Mouse (Mus musculus) lung, postnatal 36 days (tissue): ENCODE measurements around the gene Ptgis.

Experiments
- DNase-seq: peaks from one replicate; pipeline ENCODE4 v3.0.0; 2022; ENCODE audit warnings: mixed read lengths

Gene Ptgis

DNA sequence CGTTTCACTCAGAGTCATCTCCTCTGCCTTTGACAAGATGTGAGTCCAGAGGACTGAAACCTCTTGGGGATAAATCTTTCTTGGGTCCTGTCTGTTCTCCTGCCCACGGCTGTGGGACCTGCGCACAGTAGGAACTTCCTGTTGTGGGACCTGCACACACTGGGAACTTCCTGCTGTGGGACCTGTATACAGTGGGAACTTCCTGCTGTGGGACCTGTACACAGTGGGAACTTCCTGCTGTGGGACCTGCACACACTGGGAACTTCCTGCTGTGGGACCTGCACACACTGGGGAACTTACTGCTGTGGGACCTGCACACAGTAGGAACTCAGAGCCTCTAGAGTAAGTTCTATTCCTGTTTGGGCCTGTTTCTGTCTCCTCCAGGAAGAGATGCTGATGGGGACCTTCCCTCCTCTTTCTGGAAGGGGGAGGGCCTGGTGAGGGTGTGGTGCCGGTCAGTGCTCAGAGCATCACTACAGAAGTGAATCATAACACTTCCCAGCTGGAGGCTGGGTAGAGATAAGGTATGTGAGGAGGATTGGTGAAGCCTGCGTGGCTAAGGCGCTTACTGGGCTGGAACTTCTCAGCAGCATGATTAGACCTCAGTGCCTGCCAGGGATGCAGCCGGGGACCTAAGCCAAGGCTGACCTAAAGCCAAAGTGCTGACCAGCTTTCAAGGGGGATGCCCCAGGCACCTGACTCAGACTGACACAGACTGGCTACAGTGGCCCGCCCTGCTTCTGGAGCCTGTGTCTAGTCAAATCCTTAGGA is 22.8 kb upstream of the Ptgis start:
- peak; percentile 58 for DNase-seq

DNA sequence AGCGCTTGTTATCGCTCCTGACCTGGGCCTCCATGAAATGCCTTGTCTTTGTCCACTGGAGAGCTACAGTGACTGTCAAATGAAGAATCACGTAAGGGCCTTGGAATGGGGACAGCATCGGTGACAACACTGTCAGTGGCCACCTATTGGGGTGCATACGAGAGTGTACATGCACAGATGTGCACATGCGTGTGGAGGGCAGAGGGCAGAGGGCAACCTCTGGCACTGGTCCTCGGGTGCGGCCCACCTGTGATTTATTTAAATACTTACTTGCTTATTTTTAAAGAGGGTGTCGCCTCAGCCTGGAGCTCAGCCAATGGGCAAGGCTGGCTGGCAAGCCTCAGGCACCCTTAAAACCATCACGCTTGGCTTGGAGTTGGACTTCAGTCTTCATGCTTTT is 22.0 kb upstream of the Ptgis start:
- no peak for DNase-seq

DNA sequence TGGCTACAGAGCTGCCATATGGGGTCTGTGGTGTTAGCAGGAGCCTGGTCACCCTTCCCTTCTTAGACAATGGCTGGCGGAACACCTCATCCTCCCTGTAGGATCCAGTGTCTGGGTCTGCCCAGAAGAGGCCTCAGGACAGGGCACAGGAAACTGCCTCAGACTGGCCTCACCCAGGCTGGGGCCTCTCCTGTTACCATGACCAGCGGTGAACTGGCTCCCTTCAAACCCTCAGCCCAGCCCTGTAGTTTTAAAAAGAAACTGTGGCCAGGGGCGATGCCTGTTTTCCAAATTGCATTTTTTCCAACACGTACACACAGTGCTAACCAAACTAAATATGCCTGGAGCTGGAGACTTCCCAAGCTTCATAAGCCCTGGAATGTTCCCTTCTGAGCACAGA is 20.7 kb upstream of the Ptgis start:
- DNase-seq: peak; percentile 71

DNA sequence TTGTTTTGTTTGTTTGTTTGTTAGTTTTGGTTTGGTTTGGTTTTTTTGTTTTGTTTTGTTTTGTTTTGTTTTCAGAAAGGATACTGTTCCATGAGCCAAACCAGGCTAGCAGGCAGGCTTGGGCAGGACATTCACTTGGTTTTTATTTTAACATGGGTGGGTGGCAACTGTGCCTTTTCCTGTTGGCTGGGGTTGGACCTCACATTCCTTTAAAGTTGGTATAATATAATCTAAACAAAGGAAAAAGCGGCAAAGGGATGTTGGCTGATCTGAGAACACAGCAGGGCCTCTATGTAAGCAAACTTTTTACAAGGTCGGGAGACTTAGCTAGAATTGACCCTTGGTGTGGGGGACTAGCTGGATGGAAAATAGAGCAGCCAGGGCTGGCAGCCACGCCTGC is 17.4 kb upstream of the Ptgis start:
- peak; percentile 67 for DNase-seq

DNA sequence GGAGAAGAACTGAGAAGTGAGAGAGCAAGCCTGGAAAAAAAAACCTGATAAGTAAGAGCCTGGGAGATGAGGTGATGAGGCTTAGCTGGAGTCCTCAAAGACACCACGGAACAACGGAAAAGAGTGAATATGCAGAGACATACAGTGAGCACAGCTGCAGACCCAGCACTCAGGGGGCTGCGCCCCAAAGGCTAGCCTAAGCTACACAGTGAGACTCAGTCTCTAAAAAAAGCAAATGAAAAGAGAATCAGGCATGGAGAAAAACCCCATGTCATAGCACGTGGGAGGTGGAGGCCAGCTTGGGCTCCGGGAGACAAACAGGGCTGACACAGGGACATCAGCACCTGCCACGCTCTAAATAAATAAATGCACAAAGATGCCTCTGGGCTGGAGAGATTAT is 14.4 kb upstream of the Ptgis start:
- no peak for DNase-seq

DNA sequence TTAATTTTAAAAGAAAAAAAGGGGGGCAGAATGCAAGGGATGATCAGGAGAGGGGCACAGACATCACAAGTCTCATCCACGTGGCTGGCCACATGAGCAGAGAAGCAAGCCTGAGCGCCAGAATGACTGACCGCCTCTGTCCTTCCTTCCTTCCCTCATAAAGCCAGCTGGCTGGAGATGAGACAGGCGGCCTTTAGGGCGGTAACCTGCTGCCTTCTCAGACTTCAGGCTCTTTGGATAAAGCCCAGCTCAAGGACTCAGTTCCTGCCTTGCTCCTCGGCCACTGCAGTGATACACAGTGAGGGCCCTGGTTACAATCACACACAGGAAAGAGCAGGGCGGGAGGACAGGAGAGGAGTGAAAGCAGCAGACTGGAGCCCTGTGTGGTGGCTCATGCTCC is 13.8 kb upstream of the Ptgis start:
- peak; percentile 92 for DNase-seq

DNA sequence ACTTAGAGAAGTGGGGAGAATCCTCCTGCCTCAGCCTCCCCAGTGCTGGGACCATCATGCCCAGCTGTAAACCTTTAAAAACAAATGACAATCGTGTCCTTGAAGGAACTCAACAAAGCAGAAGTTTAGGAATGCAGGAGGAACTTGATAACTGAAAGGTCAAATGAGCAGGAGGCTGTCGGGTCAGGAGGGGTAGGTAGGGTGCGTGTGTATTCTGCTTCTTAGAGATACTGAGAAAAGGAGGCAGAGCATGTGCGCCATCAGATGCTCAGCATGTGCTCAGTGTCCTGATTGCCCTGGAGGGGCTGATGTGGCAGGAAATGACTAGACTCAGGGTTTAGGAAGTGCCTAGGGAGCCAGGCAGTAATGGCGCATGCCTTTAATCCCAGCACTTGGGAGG is 13.1 kb upstream of the Ptgis start:
- DNase-seq: no peak

DNA sequence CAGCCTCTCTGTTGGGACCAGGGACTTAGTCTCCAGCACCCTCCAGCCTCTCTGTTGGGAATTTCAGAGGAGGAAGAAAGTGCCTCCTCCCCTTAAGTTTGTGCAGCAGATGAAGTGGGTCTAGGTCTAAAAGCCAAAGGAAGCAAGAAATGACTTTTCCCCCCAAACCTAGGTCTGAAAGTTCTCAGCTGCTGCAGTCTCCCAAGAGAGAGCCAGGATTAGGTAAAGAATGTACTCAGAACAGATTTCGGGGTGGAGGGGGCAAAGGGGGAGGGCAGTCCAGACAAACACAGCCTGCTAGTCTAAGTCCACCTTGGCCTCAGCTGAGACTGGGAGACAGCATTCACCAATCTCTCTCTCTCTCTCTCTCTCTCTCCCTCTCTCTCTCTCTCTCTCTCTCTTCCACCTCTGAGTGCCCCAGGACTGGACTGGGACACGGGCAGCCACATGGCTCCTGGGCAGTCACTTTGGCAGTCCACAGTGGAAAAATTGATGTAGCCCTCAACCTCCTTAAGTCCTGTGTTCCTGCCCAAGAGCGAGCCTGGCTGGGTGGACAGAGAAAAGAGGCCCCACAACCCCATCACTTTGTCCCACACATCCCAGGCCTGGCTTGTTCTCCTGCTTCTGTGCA is 11.8 kb upstream of the Ptgis start:
- peak; percentile 44 for DNase-seq

DNA sequence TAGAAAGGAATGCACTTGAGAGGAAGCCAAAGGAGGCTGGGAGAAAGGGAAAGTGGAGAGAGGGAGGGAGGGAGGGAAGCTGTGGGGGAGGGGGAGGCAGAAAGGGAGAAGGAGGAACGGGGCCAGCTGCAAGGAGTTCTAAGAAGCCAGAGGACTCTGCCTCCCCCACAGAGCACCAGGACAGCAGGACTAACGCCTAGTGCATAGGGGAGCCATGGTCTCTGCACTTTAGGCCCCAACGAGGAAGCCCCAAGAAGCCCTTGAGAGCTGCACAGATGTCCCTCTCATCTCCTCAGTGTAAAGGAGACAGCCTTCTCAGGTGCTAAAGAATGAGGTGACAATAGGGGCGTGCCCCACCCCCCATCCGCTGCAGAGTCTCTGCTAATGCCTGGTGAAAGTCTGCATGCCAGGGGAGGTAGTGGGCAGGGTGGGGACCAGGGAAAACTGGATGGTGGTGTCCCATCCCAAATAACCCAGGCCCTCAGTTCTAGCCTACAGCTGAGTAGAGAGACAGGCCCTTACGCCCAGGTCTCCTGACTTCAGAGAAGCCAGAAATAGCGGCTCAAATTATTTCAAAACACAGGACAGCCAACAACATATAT is 10.4 kb upstream of the Ptgis start:
- DNase-seq: peak; percentile 65

DNA sequence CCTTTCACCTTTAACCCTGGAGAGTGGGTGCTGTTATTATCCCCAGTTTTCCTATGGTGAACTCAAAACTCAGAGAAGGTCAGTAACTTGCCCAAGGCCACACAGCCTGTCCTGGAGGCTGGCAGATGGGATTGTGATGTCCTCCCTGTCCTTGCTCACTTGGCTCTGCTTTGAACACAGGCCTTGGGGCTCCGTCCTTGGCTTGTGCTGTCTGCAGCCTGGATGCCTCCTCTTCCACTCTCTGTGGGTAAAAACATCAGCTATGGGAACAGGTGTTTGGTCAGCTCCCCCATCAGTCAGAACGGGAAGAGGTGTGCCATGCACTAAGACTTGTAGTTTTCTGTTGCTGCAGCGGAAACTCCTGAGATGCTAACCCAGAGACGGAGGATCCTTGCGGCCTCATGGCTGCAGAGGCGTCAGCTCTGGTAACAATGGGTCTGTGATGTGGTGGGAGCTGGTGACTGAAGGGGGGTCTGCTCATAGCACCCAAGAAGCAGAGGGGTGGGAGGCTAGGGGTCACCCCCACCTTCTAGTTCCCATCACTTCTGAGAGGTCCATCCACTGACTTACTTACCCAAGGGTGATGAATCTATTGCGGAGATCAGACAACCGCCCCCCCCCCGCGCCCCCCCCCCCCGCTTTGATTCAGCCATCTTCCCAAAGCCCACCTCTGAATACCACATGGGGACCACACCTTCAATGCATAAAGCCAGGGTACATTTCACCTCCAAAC is 9.8 kb upstream of the Ptgis start:
- DNase-seq: no peak

DNA sequence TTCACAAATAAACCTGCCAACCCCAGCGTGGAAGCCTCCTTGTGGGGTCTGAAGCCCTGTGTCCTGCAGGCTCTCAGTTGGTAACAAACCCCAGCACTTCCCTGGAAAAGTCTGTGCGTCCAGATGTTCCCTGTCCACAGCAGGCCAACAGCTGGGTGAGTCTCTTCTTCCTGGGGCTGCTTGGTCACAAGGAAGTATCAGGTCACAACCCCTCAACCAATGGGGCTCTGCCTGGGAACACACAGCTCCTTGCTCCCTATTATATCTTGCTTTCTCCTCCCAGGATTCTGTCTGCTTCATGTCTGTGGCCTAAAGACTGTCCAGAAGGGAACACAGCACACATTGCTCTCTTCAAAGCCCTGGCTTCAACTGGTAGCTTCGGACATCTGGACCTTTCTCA is 9.2 kb upstream of the Ptgis start:
- DNase-seq: peak; percentile 74

DNA sequence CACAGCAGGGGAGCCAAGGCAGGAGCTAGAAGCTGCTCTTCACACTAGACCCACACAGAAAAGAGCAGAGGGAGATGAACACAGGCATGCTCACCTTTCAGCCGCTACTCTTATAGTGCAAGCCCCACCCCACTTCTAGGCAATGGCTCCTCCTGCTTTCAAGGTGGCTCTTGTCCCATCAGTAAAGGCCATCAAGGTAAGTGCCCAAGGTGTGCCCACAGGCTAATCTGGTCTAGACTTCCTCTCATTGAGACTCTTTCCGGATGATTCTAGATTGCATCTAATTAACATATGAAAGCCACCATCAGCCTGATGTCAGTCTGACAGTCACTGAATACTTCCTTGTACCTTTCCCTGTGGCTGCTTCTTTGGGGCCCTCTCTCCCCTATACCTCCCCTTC is 7.4 kb upstream of the Ptgis start:
- no peak for DNase-seq

DNA sequence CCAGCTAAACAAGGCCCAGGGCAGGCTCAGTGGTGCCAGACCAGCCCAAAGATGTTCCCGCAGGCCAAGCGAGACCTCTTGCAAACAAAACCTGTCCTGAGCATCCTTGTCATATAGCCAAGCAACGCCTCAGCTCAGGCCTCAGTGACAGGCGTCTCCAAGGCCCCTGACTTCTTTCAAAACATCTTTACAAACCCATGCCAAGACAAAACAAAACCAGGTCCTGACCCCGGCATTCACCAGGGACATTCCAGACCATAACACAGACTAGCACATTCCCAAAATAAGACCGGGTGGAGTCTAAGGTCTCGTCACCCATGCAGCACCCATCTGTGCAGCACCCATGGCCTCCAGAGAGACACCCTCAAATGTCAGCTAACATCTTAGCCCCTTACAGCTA is 6.3 kb upstream of the Ptgis start:
- peak; percentile 68 for DNase-seq

DNA sequence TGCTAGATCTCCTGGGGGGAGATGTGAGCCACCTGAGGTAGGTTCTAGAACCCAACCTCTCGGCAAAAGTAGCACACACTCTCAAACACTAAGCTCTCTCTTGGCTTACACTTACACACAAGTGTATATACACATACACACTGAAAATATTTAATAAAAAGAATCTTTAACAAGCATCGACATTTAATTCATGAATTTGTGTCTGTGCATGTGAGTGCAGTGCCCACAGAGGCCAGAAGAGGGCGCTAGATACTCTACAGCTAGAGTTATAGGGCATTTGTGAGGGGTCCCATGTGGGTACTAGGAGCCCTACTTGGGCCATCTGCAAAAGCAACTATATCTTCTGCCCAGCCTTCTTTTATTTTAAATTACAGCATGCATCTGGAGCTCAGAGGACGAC is 4.5 kb upstream of the Ptgis start:
- no peak for DNase-seq

DNA sequence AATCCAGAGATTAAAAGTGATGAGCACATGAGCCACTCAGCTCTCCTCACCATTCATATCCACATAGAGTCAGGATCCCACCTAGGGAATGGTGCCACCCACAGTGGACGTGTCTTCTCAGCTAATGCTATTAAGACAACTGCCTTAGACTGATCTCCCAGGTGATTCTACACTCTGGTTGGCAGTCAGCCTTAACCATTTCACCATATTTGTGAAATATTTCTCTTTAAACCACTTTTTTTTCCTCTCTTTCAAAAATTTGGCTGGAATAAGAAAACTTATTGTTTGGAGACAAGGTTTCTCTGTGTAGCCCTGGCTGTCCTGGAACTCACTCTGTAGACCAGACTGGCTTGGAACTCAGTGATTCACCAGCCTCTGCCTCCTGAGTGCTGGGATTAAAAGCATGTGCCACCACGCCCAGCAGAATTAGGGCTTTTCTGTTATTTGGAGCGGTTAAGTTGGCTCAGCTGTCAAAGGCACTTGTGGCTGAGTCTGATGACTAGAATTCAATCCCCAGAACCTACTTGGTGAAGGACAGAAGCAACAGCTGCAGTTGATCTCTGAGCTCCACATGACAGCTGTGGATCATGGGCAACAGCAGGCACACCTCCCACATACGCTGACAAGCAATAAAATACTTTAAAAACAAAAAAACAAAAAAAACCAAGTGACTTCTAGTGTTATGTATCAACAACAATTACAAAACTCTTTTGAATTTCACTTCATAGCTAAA is 3.6 kb upstream of the Ptgis start:
- DNase-seq: peak; percentile 62

DNA sequence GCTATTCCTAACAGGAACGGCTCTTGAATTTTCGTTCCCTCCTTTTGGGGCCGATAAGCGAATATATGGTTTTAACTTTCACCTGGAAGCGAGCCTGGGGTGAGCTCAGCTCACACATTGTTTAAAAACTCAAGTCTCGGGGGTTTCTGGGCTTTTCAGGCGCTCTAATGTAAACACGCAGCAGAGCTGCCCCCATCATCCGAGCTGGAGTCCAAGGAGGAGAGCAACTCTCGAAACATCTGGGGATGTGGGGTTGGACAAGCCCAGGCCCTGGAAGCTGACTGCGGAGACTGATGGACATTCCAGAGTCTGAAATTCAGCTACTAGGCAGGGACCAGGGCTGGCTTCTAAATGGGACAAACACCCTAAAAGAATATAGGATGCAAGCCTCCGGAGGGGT is 1.1 kb downstream of the Ptgis start:
- DNase-seq: no peak

DNA sequence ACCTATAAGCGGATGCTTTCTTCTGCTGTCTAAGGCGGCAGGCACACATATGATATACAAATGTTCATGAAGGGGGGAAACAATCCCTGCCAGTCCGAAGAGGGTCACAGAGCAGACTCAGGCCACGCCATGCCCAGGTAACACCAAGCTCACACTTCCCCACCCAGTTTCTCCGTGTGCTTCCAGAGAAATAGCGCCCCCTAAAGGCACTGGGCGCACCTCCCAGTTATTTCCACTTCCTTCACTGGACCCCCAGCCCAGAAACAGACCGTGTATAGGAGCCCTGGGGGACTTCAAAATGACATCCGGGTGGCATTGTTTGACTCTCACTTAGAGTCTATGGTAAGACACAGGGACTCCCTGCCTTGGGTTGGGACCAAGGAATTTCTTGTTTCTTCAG is 3.2 kb downstream of the Ptgis start:
- no peak for DNase-seq

DNA sequence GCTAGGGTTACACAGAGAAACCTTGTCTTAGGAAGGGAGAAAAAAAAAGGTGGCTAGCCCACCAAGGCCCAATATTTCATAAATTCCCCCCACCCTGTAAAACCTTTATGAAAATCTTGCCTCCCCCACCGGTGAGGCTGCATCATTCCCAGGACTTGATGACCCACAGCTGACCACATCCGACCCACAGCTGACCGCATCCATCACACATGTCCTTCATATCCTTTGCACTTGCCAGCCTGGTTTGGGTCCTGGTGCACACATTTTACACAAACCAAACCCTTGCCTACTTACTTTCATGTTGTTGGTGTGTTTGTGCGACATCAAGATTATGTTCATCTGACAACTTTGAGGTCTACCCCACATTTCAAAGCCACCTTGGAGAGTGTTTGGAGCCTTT is 4.2 kb downstream of the Ptgis start:
- no peak for DNase-seq

DNA sequence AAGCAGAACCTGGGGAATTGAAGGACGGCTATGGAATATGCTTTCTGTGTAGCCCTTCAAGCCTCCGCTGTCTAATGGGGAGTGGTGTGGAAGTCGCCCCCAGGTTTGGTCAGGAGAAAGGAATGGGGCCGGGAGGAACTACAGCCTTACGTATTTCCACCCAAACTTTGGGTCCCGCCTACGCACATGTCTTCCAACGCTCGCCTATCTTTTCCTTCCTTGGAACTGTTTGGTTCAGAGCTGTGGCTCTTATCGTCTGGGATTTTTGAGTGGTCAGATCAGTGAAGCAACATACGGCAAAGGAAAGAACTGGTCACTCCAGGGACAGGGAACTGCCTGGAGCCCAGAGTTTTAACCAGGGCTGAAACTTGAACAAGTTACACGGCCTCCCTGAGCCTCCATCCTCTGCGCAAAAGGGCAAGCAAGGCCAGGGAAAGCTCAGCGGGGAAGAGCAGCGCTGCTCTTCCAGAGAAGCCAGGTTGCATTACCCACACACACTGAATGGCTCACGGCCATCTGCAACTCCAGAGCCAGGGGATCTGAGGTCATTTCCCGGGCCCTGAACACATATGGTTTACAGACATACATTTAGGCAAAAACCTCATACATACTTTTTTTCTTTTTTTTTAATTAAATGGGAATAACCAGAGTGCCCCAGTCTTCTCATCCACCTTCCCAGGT is 4.9 kb downstream of the Ptgis start:
- DNase-seq: peak; percentile 55

DNA sequence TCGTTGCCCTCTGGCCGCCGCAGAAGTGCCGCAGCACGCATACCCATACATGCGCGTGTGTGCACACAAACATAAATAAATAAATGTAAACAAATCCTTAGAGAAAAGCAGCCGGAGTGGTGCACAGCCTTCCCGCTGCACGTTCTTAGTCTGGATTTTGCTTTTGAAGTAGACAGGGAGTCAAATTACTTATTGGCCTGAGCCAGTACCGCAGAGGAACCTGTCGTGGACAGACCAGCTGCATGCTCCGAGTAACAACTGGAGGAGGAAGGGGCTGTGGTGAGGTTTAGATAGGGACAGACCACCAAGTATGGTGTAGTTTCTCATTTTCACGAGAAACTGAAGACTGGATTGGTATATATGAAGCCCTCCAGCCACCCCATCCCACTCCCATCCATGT is 6.6 kb downstream of the Ptgis start:
- no peak for DNase-seq

DNA sequence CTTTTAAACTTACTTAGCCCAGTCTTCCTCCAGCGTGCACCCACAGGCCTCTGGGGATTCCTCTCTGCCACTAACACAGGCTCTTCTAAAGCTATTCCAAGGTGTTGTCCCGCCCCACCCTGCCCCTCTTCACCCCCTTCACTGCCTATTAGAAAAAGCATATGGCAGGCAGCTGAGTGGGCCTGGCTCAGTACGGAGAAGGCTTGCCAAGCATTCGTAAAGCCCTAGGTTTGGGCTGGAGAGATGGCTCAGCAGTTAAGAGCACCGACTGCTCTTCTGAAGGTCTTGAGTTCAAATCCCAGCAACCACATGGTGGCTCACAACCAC is 7.4 kb downstream of the Ptgis start:
- DNase-seq: no peak
